Mouse (Mus musculus): ENCODE data around the gene Fbxo40. TPM values are rescaled to one million over a fixed set of nuclear protein-coding genes. Genes with fewer than 3 reads are reported as not detected.

Gene Fbxo40
- total RNA-seq, 2 experiments from 2014 or later: 275 to 366 TPM

- DNase-seq (ENCODE audit: low spot score): no peak
Measured at GRCm38 (mm10) chr16:36947646-36948197, 42.5 kb downstream of the Fbxo40 start.

DNA sequence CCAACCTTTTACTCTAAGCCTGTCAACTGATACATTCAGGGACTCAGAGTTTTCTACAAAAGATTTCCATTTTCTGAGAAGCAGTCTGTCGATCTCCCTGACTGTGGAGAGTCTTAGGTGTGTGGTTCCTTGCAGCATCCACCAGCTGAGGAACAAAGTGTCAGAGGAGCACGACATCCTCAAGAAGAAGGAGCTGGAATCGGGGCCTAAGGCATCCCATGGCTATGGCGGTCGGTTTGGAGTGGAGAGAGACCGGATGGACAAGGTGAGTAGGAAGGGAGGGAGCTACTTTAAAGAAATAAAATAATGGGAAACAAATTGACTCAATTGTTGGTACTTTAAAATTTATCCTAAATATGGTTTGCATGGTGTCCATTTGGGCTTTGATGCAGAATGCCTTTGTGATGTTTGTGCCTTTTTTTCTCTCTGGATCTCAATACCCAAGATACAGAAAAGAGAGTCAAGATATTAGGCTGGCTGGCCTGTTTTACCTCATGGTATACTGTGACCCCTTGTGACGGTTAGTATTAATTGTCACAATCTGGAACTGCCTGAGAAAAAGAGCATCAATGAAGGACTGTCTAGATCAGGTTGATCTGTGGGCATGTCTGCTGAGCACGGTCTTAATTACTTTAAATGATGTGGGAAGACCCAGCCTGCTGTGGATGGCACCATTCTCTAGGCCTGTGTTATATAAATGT lies 43.7 kb downstream of the Fbxo40 start:
- DNase-seq (ENCODE audit: low spot score): no peak

DNA sequence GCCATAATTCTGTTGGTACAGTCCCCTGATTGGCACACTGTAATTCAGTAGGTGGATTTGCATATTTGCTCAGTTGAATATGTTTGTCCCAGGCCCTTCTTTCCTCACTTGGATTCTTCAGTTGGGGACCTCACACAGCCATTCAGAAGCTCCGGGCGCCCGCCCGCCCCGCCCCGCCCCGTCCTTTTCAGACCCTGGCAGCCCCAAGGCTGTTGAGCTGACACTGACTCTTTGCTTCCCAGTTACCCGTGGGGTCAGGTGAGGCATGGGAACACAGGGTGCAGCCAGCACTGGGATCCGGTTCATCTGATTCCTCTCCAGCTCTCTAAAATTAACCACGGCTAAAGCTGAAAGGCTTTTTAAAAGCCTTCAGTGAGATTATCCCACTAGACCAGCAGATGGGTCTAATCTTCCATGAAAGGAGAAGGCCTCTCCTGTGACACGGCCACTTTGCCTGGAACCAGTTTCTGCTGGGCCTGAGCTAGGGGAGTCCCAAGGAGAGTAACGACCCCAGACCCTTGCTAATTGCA lies 45.3 kb downstream of the Fbxo40 start:
- DNase-seq (ENCODE audit: low spot score): peak; percentile 87

- no peak for DNase-seq (ENCODE audit: low spot score)
Measured at GRCm38 (mm10) chr16:36943591-36943990, 46.7 kb downstream of the Fbxo40 start.

GRCm38 (mm10) chr16:36941895-36942294 lies 48.4 kb downstream of the Fbxo40 start:
- DNase-seq (ENCODE audit: low spot score): no peak

DNA sequence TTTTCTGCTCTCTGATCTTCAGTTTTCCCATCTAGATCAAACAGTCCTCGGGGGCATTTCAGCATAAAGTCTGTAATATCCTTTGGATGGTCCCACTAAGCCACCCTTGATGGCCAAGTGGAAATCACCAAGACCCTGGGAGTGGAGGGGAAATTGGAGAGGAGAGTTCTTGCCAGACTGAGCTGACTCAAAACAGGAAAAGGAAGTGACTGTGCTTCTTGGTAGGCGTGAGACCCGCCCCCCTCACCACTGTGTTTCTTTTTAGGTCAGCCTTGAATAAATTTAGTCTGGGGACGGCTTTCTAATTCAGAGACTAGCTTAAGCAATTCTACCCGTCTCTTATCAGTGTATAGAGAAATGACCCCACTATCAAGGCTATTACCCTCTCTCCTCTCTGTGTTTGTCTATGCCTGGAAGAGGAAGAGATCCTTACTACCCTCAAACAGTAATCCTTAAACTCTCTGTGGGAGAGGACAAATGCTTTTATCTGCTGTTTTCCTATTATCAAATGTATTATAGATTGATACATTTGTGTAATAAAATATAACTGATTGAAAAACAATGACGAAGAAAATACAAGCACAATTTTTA lies 49.0 kb downstream of the Fbxo40 start:
- no peak for DNase-seq (ENCODE audit: low spot score)

DNA sequence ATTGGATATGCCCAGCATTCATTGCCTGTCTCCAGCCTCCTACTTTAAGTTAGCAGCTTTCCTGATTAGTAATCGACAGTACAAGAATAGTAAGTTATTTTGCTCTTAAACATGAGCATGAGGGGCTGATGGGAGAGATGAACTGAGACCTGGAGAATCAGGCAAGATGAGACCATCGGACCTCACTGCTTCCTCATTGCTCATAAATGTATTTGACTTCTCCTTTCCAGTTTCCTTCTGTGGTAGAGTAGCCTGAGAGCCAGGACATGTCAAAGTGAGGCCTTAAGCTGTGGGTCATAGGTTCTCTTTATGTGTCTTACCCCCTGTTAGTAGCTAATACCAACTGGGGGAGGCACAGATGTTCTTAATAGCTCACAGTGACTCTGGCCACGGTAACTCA lies 54.5 kb downstream of the Fbxo40 start:
- DNase-seq (ENCODE audit: low spot score): no peak

DNA sequence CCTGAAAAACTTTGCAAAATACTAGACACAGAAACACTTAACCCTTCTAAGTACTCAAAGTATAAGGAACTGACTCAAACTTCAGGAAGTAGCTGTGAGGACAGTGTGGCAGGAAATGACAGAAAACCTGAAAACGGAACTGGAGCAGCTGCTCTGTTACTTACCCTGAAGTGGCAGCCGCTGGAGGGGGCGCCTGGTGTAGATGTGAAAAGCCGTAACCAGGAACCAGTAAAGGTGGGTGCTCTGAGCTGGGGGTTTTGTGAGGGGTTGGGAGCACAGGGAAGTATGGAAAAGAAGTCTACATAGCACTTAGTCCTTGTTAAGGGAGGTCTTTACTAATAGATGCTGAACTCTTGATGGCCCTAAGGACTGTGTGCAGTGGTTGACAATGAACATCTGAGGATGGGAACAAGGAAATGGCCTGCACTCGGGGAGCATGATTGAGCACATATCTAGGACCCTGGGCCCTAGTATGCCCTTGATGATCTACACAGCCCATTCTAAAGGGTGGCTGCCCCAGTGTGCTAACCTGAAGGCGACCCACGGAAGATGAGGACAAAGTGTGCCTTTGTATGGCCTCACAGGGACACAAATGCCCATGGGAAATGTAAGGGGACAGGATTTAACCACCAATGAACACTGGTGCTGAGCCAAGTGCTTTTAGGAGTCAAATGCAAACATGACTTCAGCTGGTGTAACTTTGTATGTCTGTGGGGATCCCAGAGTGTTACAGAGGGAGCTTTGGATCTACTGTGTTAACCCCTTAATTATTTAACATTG lies 55.2 kb downstream of the Fbxo40 start, which contains the start of gene Hcls1:
TSS of gene Hcls1 (plus strand) at position 143 of the 780 bp plus-strand sequence.
- no peak for DNase-seq (ENCODE audit: low spot score)

- DNase-seq (ENCODE audit: low spot score): no peak
Measured at GRCm38 (mm10) chr16:36934131-36934840, 56.0 kb downstream of the Fbxo40 start.

GRCm38 (mm10) chr16:36932546-36932945 lies 57.7 kb downstream of the Fbxo40 start:
- no peak for DNase-seq (ENCODE audit: low spot score)

DNA sequence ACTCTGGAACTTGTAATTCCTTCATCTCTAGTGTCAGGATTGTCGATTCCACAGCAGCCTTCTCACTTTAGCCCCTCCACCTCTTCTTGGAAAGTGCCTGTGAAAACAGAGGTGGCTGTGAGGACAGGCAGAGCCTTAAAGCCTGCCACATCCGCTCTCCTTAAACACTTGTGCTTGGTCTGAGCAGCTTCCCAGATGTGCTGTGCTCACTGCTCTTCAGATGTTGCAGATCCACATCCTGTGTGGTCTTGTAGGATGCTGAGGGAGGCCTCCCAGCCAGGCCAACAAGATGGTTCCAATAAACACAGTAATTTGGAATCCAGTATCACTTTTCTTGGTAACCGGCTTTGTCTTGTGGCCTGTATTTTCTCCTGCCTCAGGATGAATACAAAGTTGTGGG lies 58.3 kb downstream of the Fbxo40 start:
- no peak for DNase-seq (ENCODE audit: low spot score)

DNA sequence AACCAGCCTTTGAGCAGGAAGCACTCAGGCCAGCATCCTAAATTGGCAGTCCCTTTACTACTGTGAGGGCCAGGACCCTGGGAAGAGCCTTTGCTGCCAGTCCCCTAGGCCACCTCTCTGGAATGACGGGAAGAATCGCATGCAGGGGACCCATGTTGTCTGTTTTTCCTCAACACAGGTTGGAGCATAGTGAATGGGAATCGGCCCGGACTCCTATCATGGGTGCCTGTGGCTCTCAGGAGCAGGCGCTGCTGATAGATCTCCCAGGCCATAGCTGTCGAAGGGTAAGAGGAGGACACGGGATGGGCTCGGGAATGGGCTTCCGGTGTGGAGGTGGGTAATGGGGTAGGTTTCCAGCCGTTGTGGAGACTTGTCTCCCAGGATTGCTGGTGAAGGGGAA lies 58.9 kb downstream of the Fbxo40 start:
- no peak for DNase-seq (ENCODE audit: low spot score)

DNA sequence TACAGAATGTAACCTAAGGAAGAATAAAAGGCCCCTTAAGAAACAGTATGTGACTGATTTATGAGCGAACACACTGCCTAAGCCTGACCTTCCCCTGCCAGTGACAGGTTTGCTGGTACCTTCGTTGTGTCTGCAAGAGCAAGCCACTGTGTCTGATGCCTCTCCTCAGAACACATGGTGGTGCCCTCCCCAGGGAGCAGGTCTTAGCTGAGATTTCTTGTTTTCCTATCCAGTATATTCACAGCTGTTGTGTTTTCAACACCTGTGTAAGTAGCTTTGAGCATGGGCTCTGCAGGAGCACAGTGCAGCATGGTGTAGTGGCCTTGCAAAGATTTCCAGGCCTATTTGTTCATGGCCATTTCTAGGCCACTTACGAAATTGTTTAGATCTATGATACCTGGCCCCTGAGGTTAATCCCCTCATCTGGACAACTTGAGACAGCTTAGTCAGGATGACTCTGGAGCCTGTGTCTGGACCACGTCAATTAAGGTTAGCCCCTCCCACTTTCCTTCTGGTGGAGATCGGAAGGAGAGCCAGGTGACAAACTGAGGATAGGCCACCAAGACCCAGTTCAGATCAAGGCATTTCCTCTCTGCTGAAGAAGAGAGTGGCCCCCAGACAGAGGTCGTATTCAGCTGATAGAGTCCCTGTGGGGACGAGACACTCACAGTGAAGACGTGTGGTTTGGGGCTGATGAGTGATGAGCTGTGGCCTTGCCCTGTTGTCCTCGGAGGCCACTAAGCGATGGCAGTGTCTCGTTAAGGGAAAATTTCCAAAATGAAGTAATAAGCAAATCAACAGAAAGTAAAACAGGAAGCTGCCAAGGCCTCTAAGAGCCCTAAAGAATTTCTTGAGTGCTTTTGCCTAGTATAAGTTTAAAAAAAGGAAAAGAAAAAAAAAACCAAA lies 59.8 kb downstream of the Fbxo40 start:
- no peak for DNase-seq (ENCODE audit: low spot score)

DNA sequence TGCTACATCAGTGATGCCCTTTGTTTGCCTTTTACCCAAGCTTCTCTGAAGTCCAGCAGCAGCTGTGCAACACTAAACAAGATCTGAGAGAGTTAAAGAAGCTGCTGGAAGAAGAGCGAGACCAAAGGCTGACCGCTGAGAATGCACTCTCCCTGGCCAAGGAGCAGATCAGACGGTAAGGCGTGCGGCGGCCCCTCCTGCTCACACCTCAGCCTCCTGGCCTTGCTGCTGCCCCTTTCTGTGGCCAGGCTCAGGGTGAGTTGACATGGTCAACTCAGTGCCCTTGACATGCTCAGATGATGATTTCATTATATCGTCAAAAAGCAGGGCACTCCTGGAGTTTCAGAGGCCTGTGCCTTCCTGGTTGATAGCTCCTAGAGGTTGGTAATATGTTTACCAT lies 61.1 kb downstream of the Fbxo40 start:
- DNase-seq (ENCODE audit: low spot score): no peak

- DNase-seq (ENCODE audit: low spot score): no peak
Measured at GRCm38 (mm10) chr16:36928106-36928500, 62.2 kb downstream of the Fbxo40 start.

DNA sequence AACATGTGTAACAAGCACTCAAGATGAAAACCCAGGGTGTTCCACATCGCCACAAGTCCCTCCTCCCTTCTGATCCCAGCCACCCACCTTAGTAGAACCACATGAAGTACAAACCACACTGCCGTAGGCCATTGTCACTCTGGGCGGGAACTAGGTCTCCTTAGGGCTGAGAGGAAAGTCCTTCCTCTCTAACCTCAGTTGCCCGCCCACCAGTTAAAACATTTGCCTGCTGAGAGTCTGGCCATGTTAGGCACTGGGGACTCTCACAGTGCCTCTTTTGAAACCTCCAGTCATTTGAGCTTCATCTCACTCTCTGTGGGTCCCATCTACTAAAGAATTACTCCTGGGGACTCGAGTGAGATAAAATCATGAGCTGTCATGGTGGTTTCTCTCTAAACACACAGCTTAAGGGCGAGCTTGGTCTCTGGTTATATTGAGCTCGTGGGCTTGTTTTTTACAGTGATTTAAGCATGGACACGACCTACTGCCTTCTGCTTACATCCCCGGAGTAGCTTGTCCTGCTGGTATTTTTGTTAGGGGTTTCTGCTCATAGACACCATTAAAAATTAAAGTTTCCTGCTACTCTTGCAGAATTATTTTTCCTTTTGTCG lies 62.7 kb downstream of the Fbxo40 start:
- no peak for DNase-seq (ENCODE audit: low spot score)

GRCm38 (mm10) chr16:36926514-36927447 lies 63.5 kb downstream of the Fbxo40 start:
- DNase-seq (ENCODE audit: low spot score): no peak

DNA sequence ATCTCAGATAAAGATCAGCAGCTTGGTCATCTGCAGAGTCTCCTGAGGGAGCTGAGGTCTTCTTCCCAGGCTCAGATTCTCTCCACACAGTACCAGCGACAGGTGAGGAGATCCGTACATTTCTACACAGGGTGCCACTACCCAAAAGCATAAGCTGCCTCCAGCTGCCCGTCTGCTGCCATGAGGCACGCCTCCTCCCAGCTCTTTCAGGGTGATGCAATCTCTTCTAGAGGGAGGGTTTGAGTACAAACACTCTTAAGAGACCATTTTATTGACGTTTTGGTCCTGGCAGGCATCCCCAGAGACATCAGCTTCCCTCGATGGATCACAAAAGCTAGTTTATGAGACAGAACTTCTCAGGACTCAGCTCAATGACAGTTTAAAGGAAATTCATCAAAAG lies 64.5 kb downstream of the Fbxo40 start:
- DNase-seq (ENCODE audit: low spot score): no peak

GRCm38 (mm10) chr16:36925351-36925750 lies 64.9 kb downstream of the Fbxo40 start:
- DNase-seq (ENCODE audit: low spot score): no peak
